Mouse (Mus musculus) kidney, adult 2 months (tissue): ENCODE data around the gene Braf. TPM values are rescaled to one million over a fixed set of nuclear protein-coding genes. Genes with fewer than 3 reads are reported as not detected.

ENCODE experiments used
- DNase-seq: peaks from one replicate; pipeline ENCODE4 v3.0.0; 2021
- H3K27ac ChIP-seq: fragments of 200-500 bp; 2 replicates; pipeline ENCODE4 v1.5.1; 2012; ENCODE audit warnings: low read depth, low read length, control low read depth, inconsistent platforms; ENCODE audit not compliant: insufficient read depth
- H3K27me3 ChIP-seq: fragments of 200-500 bp; replicated peaks from 2 replicates; pipeline ENCODE4 v1.6.1; 2012; ENCODE audit warnings: mild to moderate bottlenecking, moderate library complexity, low read length, inconsistent platforms; ENCODE audit not compliant: control insufficient read depth, insufficient read depth
- H3K36me3 ChIP-seq: fragments of 200-500 bp; 2 replicates; pipeline ENCODE4 v1.6.1; 2012; ENCODE audit warnings: mild to moderate bottlenecking, moderate library complexity, low read length, inconsistent platforms; ENCODE audit not compliant: control insufficient read depth, insufficient read depth
- H3K4me1 ChIP-seq: fragments of 200-500 bp; 2 replicates; pipeline ENCODE4 v1.6.1; 2011; ENCODE audit warnings: low read length; ENCODE audit not compliant: control insufficient read depth, insufficient read depth
- H3K4me3 ChIP-seq: fragments of 200-500 bp; 2 replicates; pipeline ENCODE4 v1.5.1; 2011; ENCODE audit warnings: mild to moderate bottlenecking, low read depth, low read length, control low read depth; ENCODE audit not compliant: insufficient read depth
- CTCF ChIP-seq: fragments of 200-500 bp; conservative IDR thresholded peaks from 2 replicates; pipeline ENCODE4 v1.5.1; 2011; ENCODE audit warnings: low read depth, mild to moderate bottlenecking, control low read depth, low read length, moderate library complexity, mixed read lengths; ENCODE audit not compliant: insufficient read depth, insufficient read length
- POLR2A ChIP-seq: fragments of 200-500 bp; IDR thresholded peaks from one replicate; pipeline ENCODE4 v1.6.1; 2011; ENCODE audit warnings: low read depth, low read length, control low read depth
- WGBS: fragments of 180-500 bp; shearing (Covaris S2); methylation state at CpG from one replicate; pipeline ENCODE4 v1.1.7; 2018; 5-methylcytosine and 5-hydroxymethylcytosine counted together
- polyA plus RNA-seq: library from polyadenylated mRNA; depleted of rRNA; stranded (reverse); fragments of >200 nt; gene quantifications from 2 replicates; pipeline ENCODE4 v1.2.3, GENCODE M21; 2012

The Braf gene
- polyA plus RNA-seq, 1 experiment: 12.0 TPM

GRCm38 (mm10) chr6:39610207-39610606 lies 115.1 kb downstream of the Braf start:
- Histone ChIP-seq H3K36me3 (peaks cover 2% of the 10 kb centered on the region), H3K27me3 (no peaks in the 10 kb centered on the region), H3K27ac (no peak overlapping the region), H3K4me1 (no peaks in the 10 kb centered on the region), H3K4me3 (no peak overlapping the region)
- WGBS: 70% methylated on average over 2 of the region's 2 CpGs
- TF ChIP-seq CTCF: no peak
- TF ChIP-seq POLR2A: no peak
- DNase-seq: no peak

GRCm38 (mm10) chr6:39607365-39607764 lies 117.9 kb downstream of the Braf start:
- Histone ChIP-seq H3K4me3 (no peak overlapping the region), H3K27ac (no peak overlapping the region), H3K27me3 (no peaks in the 10 kb centered on the region), H3K4me1 (no peaks in the 10 kb centered on the region), H3K36me3 (peaks cover 2% of the 10 kb centered on the region)
- TF ChIP-seq CTCF (no peak), POLR2A (no peak)
- 72% methylated on average over 5 of the region's 5 CpGs for WGBS
- DNase-seq: no peak

GRCm38 (mm10) chr6:39606862-39607261 lies 118.4 kb downstream of the Braf start:
- Histone ChIP-seq H3K27ac (no peak overlapping the region), H3K27me3 (no peaks in the 10 kb centered on the region), H3K36me3 (peaks cover 3% of the 10 kb centered on the region), H3K4me3 (no peak overlapping the region), H3K4me1 (no peaks in the 10 kb centered on the region)
- TF ChIP-seq POLR2A: no peak
- no peak for TF ChIP-seq CTCF
- DNase-seq: peak; percentile 17
- WGBS: 39% methylated on average over 3 of the region's 3 CpGs

GRCm38 (mm10) chr6:39606056-39606455 lies 119.2 kb downstream of the Braf start:
- Histone ChIP-seq H3K27me3 (no peaks in the 10 kb centered on the region), H3K4me3 (no peak overlapping the region), H3K27ac (no peak overlapping the region), H3K36me3 (peaks cover 3% of the 10 kb centered on the region), H3K4me1 (no peaks in the 10 kb centered on the region)
- no peak for DNase-seq
- TF ChIP-seq CTCF (no peak), POLR2A (no peak)
- WGBS: 76% methylated on average over 6 of the region's 6 CpGs

GRCm38 (mm10) chr6:39604565-39604964 lies 120.7 kb downstream of the Braf start:
- no peak for DNase-seq
- peaks cover 4% of the 10 kb centered on the region for H3K36me3 ChIP-seq
- no peaks in the 10 kb centered on the region for H3K4me1 ChIP-seq
- H3K27me3 ChIP-seq: no peaks in the 10 kb centered on the region
- WGBS: 78% methylated on average over 5 of the region's 5 CpGs
- no peak overlapping the region for H3K27ac ChIP-seq
- H3K4me3 ChIP-seq: no peak overlapping the region
- TF ChIP-seq POLR2A (no peak), CTCF (no peak)

- Histone ChIP-seq H3K4me3 (no peak overlapping the region), H3K36me3 (peaks cover 10% of the 10 kb centered on the region), H3K4me1 (no peaks in the 10 kb centered on the region), H3K27me3 (no peaks in the 10 kb centered on the region), H3K27ac (no peak overlapping the region)
- no peak for DNase-seq
- no peak for TF ChIP-seq POLR2A
- no peak for TF ChIP-seq CTCF
- WGBS: 87% methylated on average over 3 of the region's 3 CpGs
Measured at GRCm38 (mm10) chr6:39601828-39602227, 123.4 kb downstream of the Braf start.

- 98% methylated on average over 3 of the region's 3 CpGs for WGBS
- Histone ChIP-seq H3K27ac (no peak overlapping the region), H3K4me1 (no peaks in the 10 kb centered on the region), H3K36me3 (peaks cover 10% of the 10 kb centered on the region), H3K27me3 (no peaks in the 10 kb centered on the region), H3K4me3 (no peak overlapping the region)
- no peak for DNase-seq
- no peak for TF ChIP-seq POLR2A
- no peak for TF ChIP-seq CTCF
Measured at GRCm38 (mm10) chr6:39600851-39601250, 124.4 kb downstream of the Braf start.
